Mouse (Mus musculus) embryonic facial prominence, embryonic 13.5 days (tissue): ENCODE results near the gene Hist2h2ab. TPM values are rescaled to one million over a fixed set of nuclear protein-coding genes. Genes with fewer than 3 reads are reported as not detected.
"Not testable (repeated sequence)": the region's sequence is repeated elsewhere in the genome, so short reads cannot be mapped to it uniquely, and the experiment has no call there.

ENCODE experiments used
- ATAC-seq: fragments of 200-750 bp; cut with Nextera tagmentation; 2 replicates; pipeline ENCODE4 v1.8.0; 2017; ENCODE audit warnings: low read depth; ENCODE audit not compliant: insufficient number of reproducible peaks, insufficient read depth, low FRiP score, low TSS enrichment
- H3K27ac ChIP-seq: fragments of 300-500 bp; sonication (generic); 2 replicates; pipeline ENCODE4 v1.5.1; 2015; ENCODE audit warnings: moderate library complexity, mild to moderate bottlenecking, inconsistent platforms
- H3K27me3 ChIP-seq: fragments of 300-500 bp; sonication (generic); 2 replicates; pipeline ENCODE4 v1.6.1; 2015; ENCODE audit warnings: mild to moderate bottlenecking, inconsistent platforms
- H3K36me3 ChIP-seq: fragments of 300-500 bp; sonication (generic); 2 replicates; pipeline ENCODE4 v1.6.1; 2015; ENCODE audit warnings: mild to moderate bottlenecking, inconsistent platforms
- H3K4me1 ChIP-seq: fragments of 300-500 bp; sonication (generic); 2 replicates; pipeline ENCODE4 v1.6.1; 2015; ENCODE audit warnings: inconsistent platforms
- H3K4me2 ChIP-seq: fragments of 300-500 bp; sonication (generic); 2 replicates; pipeline ENCODE4 v1.6.1; 2015; ENCODE audit warnings: moderate library complexity, mild to moderate bottlenecking, inconsistent platforms
- H3K4me3 ChIP-seq: fragments of 300-500 bp; sonication (generic); 2 replicates; pipeline ENCODE4 v1.5.1; 2015; ENCODE audit warnings: mild to moderate bottlenecking, inconsistent platforms
- H3K9ac ChIP-seq: fragments of 300-500 bp; sonication (generic); 2 replicates; pipeline ENCODE4 v1.6.1; 2015; ENCODE audit warnings: mild to moderate bottlenecking, inconsistent platforms
- H3K9me3 ChIP-seq: fragments of 300-500 bp; sonication (generic); 2 replicates; pipeline ENCODE4 v1.6.1; 2016; ENCODE audit warnings: inconsistent platforms
- WGBS: fragments of 180-500 bp; shearing (Covaris S2); methylation state at CpG from one replicate; pipeline ENCODE4 v1.1.7; 2015; ENCODE audit warnings: mixed read lengths; 5-methylcytosine and 5-hydroxymethylcytosine counted together
- polyA plus RNA-seq: library from polyadenylated mRNA; unstranded; fragments of >200 nt; fragmentation: Nextera tagmentation; extraction: Ambion mirVana; gene quantifications from 2 replicates; pipeline ENCODE4 v1.2.1, GENCODE M21; 2015

Hist2h2ab gene
- polyA plus RNA-seq, 1 experiment from 2014 or later = 1.7 TPM

DNA sequence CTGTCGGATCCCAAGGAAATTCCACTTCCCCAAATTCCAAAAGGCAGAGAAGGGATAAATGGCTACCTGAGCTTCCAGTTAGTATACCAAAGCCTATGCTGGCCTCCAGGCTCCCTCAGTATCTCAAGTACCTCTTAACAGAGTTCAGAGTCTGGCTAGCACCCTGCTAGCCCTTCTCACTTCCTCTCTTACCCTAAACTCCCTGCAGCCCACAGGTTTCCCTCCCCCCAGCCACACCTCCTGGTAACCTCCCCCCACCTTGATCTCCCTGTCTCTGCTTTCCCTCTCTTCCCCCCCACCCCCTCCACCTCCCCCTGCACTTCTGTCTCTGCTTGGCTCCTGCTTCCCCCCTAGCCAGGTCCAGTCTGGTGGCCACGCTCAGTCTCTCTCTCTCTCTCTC lies 19.9 kb upstream of the Hist2h2ab start:
- Histone ChIP-seq H3K4me3 (no peak overlapping the region), H3K27me3 (no peaks in the 10 kb centered on the region), H3K9ac (no peak overlapping the region)

DNA sequence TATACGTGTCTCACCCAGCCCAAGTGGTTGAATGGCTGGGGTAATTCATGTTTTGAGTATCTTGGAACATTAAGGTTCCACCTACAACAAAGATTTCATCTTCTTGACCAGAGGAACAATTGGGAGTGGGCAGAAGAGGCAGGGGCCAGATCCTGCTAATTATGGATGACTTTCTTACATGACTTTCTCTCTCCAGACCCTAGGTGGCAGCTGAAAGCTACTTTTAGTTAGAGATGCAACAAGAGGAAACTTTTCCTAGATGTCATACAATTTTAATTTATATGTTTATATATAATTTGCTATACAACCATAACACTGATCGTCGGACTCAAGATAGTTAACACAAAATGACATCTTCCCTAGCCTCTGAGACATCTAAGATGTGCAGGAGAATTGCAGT lies 11.8 kb upstream of the Hist2h2ab start:
- no peak for ATAC-seq
- H3K9me3 ChIP-seq = no peaks in the 10 kb centered on the region
- H3K4me1 ChIP-seq = no peaks in the 10 kb centered on the region
- 83% methylated on average over 3 of the region's 3 CpGs for WGBS
- H3K9ac ChIP-seq = no peak overlapping the region
- H3K36me3 ChIP-seq = no peaks in the 10 kb centered on the region
- no peak overlapping the region for H3K4me3 ChIP-seq
- H3K4me2 ChIP-seq = no peak overlapping the region
- no peak overlapping the region for H3K27ac ChIP-seq
- H3K27me3 ChIP-seq = no peaks in the 10 kb centered on the region

More for the DNA sequence above, 19.9 kb upstream of the Hist2h2ab start:
- no peaks in the 10 kb centered on the region for H3K9me3 ChIP-seq
- H3K27ac ChIP-seq = no peak overlapping the region
- H3K4me2 ChIP-seq = no peak overlapping the region
- 60% methylated on average over 2 of the region's 2 CpGs for WGBS
- peaks cover 6% of the 10 kb centered on the region; the same call in 1 of the 2 replicates for H3K36me3 ChIP-seq
- H3K4me1 ChIP-seq = peaks cover 16% of the 10 kb centered on the region
- ATAC-seq = no peak

DNA sequence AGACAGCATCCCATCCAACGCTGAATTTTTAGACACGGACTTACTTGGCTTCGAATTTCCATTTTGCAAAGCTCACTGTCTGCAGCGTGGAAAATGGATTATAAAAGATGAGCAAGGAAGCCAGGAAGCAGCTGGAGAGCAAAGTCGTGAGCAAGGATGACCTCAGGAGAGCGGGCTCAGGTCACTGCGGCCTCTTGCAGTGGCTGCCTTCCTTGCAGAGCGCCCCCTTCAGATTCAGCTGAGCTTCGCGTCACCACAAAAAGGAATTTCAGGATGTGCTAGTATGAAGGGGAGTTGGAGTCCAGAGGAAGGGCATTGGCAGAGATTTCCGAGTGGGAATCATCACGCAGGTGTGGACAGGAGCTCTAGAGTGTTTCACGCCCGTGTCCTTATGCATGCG lies 10.4 kb upstream of the Hist2h2ab start:
- WGBS = 19% methylated on average over 15 of the region's 15 CpGs
- no peaks in the 10 kb centered on the region for H3K27me3 ChIP-seq
- no peak overlapping the region for H3K27ac ChIP-seq
- H3K9ac ChIP-seq = 0 out of 2 replicates have a peak overlapping the region, but pooled peaks have one; percentile 27
- no peak overlapping the region for H3K4me2 ChIP-seq
- H3K4me1 ChIP-seq = no peaks in the 10 kb centered on the region
- no peaks in the 10 kb centered on the region for H3K9me3 ChIP-seq
- H3K36me3 ChIP-seq = no peaks in the 10 kb centered on the region
- no peak for ATAC-seq
- no peak overlapping the region for H3K4me3 ChIP-seq

DNA sequence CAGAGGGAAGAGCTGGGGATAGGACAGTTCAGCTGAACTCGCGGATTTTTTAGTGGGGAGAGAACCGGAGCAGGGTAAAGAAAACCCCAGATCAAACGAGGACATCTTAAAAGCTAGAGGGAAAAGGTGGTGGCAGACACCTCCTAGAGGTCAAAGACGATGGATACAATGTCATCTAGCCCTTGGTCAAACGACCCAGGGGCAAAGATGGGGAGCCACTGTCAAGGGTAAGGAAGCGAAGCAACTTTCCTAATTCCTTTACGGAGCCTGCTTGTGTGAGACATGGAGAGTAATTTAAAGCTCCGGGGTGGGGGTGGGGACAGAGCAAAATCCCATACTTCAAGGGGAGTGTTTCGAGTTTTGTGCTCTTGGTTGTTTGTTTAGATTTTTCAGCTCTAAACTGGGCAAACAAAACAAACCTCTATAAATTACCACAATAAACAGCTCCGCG lies 449 bp upstream of the Hist2h2ab start:
- 0% methylated on average over 12 of the region's 12 CpGs for WGBS

DNA sequence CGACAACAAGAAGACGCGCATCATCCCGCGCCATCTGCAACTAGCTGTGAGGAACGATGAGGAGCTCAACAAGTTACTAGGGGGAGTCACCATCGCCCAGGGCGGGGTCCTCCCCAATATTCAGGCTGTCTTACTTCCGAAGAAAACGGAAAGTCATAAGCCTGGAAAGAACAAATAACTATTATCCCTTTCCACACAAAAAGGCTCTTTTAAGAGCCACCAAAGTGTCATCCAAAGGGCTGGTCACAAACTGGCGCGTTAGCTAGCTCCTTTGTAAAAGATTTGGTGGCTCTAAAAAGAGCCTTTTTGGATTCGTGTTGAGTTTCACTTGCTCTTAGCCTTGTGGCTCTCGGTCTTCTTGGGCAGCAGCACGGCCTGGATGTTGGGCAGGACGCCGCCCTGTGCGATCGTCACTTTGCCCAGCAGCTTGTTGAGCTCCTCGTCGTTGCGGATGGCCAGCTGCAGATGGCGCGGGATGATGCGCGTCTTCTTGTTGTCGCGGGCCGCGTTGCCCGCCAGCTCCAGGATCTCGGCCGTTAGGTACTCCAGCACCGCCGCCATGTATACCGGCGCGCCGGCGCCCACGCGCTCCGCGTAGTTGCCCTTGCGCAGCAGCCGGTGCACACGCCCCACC lies 583 bp downstream of the Hist2h2ab start:
- peak; percentile 7; the same call in 1 of the 2 replicates for ATAC-seq

More for the DNA sequence above, 449 bp upstream of the Hist2h2ab start:
- Histone ChIP-seq H3K4me2 (peak overlapping the region; percentile 86), H3K9ac (peak overlapping the region; percentile 91), H3K9me3 (no peaks in the 10 kb centered on the region), H3K36me3 (no peaks in the 10 kb centered on the region), H3K4me3 (peak overlapping the region; percentile 62), H3K27ac (peak overlapping the region; percentile 99), H3K27me3 (no peaks in the 10 kb centered on the region), H3K4me1 (peaks cover 31% of the 10 kb centered on the region)
- ATAC-seq = no peak

DNA sequence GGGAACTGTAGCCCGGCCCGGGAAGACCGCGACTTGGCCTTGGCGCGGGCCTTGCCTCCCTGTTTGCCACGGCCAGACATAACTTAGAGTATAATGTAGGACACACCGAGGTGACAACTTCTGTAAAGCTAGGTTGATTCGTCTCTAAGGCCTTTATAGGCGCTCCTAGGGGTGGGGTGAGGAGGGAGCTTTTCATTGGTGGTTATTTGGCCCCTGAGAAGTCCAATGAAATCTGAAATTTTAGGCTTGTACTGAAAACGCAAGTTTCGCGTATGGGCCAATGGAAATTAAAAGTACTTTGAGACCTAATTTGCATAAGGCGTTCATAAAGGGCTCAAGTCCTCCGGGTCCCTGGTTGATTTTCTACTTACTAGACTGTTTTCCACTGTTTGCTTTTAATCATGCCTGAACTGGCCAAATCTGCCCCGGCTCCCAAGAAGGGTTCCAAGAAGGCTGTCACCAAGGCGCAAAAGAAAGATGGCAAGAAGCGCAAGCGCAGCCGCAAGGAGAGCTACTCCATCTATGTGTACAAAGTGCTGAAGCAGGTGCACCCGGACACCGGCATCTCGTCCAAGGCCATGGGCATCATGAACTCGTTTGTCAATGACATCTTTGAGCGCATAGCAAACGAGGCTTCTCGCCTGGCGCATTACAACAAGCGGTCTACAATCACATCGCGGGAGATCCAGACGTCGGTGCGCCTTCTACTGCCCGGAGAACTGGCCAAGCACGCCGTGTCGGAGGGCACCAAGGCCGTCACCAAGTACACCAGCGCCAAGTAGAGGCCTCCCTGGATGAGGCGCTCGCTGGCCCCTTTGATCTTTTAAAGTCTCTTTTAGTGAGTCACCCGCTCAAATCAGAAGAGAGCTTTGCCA lies 1.3 kb downstream of the Hist2h2ab start, which contains the start of the genes Hist2h2ac and Hist2h2be:
Hist2h2ac (minus strand) TSS at position 116 of the 875 bp plus-strand sequence.
Hist2h2be (plus strand) TSS at position 355 of the 875 bp plus-strand sequence.
- ATAC-seq = peak; percentile 89
- Histone ChIP-seq H3K27me3 (no peaks in the 10 kb centered on the region), H3K4me1 (peaks cover 39% of the 10 kb centered on the region), H3K4me3 (peak within 1 kb of the TSS; percentile 62), H3K9ac (peak within 1 kb of the TSS; percentile 91), H3K27ac (peak within 1 kb of the TSS; percentile 99), H3K9me3 (no peaks in the 10 kb centered on the region), H3K4me2 (peak within 1 kb of the TSS; percentile 86), H3K36me3 (no peaks in the 10 kb centered on the region)
- WGBS = 2% methylated on average over 43 of the region's 43 CpGs

More for the DNA sequence above, 583 bp downstream of the Hist2h2ab start:
- H3K9me3 ChIP-seq, H3K27me3 ChIP-seq, H3K36me3 ChIP-seq: not testable (repeated sequence)
- WGBS = under 1% methylated on average over 39 of the region's 47 CpGs
- peaks cover 32% of the 10 kb centered on the region for H3K4me1 ChIP-seq
- peak overlapping the region; percentile 91 for H3K9ac ChIP-seq
- peak overlapping the region; percentile 99 for H3K27ac ChIP-seq
- peak overlapping the region; percentile 86 for H3K4me2 ChIP-seq
- peak overlapping the region; percentile 62 for H3K4me3 ChIP-seq

DNA sequence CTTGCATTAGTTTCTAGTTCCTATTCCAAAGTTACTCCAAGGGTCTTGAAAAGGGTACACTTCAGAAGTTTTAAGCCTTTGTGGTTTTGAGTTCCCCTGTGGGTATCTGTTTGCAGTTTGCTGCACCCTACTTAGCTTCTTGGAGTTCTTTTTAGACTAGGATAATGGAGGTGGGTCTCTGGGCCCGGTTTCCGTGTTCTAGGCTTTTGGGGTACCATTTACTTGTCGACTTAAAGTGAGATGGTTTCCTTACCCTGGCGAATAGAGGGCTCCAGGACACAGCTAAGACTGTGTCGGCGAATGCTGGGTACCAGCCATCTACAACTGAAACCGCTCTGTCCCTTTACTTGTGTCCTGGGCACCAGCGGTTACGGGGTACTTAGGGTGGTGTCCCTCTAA lies 2.0 kb downstream of the Hist2h2ab start:
- Histone ChIP-seq H3K4me2 (peak overlapping the region; percentile 86), H3K27me3 (no peaks in the 10 kb centered on the region), H3K27ac (peak overlapping the region; percentile 99), H3K4me3 (peak overlapping the region; percentile 62), H3K9ac (peak overlapping the region; percentile 91), H3K4me1 (peaks cover 45% of the 10 kb centered on the region), H3K36me3 (no peaks in the 10 kb centered on the region), H3K9me3 (no peaks in the 10 kb centered on the region)
- ATAC-seq = no peak
- WGBS = 17% methylated on average over 9 of the region's 9 CpGs

DNA sequence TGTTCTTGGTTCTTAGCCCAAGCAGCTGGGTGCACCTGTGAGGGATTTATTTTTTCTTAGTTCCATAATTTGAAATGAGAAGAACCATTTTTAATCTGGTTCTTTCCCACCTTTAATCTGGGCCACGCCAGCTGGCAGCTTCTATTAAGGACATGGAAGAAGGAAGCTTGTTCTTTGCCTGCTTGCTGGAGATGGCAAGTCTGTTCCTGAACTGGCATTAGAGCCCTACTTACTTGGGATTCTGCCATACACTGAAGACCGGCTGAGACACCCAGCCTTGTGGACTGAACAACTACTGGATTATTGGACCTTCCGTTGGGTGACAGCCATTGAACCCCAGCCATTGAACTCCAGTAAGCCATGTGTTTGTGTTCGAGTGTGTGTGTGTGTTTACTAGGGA lies 3.1 kb downstream of the Hist2h2ab start:
- no peak overlapping the region for H3K4me3 ChIP-seq
- H3K9ac ChIP-seq = no peak overlapping the region
- H3K9me3 ChIP-seq = no peaks in the 10 kb centered on the region
- H3K27me3 ChIP-seq = no peaks in the 10 kb centered on the region
- WGBS = 90% methylated on average over 4 of the region's 4 CpGs
- H3K36me3 ChIP-seq = no peaks in the 10 kb centered on the region
- H3K27ac ChIP-seq = no peak overlapping the region
- ATAC-seq = no peak
- peaks cover 52% of the 10 kb centered on the region for H3K4me1 ChIP-seq
- H3K4me2 ChIP-seq = peak overlapping the region; percentile 86

DNA sequence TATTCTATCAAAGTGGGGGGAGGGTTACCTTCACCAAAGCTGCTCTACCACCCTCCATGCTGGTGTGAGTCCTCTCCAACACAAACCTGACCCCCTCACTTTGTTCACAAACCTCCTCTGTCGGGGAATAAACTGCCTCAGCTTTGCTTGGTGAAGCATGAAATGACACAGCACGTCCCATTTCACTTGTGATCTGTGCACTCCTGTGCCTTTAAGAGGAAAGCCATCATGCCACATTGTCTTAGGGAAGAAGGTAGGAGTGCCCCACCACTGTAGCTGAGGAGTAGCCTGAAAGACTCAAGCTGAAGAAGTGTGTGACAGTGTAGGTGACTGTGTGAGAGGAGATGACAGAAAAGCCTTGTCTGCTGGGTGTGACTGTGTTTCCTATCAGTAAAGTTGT lies 5.8 kb downstream of the Hist2h2ab start:
- Histone ChIP-seq H3K36me3 (no peaks in the 10 kb centered on the region), H3K4me2 (no peak overlapping the region), H3K4me3 (no peak overlapping the region), H3K4me1 (peaks cover 43% of the 10 kb centered on the region), H3K9ac (no peak overlapping the region), H3K27ac (no peak overlapping the region), H3K9me3 (no peaks in the 10 kb centered on the region), H3K27me3 (no peaks in the 10 kb centered on the region)
- no peak for ATAC-seq
- WGBS = 16% methylated on average over 2 of the region's 2 CpGs

DNA sequence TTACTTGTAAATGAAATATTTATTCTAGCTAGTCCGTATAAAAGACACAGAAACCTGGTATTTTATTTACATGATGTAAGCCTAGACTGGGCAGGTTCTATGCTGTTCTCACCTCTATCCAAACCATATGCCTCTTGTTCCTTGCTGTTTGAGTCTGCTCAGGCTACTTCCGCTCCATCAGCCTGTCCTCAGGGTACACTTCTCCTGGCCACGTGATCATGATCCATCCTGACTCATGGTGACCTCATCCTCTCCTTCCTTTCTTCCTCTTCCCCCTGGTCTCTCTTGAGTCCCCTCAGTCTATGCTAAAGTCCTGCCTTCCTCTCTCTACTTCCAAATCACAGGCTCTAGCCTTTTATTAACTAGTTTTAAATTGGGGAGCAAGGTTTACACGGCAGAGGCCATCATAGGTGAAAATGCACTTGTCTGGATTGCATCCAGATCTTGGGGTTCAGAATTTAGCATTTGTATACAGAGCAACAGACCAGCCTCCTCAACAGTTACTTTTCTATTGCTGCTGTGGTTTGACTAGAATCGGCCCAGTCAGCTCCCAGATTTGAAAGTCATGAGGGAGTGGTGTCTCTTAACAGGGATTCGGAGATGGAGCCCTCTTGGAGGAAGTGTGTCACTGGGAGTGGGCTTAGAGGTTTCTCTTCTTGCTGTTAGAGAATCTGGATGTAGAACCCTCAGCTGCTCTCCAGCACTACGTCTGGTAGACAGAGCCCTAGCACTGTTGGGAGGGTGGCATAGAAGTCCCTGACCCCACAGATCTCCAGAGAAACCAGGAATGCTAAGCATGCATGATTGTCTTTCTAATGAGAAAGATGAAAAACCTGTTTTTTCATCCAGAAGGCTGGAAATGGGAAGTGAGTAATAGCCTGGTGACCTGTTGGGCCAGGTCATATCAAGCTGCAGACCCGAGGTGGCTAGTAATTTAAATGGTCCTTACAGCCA lies 7.3 kb downstream of the Hist2h2ab start:
- no peaks in the 10 kb centered on the region for H3K9me3 ChIP-seq
- no peaks in the 10 kb centered on the region for H3K27me3 ChIP-seq
- no peaks in the 10 kb centered on the region for H3K36me3 ChIP-seq
- H3K27ac ChIP-seq = 0 out of 2 replicates have a peak overlapping the region, but pooled peaks have one; percentile 3
- H3K4me2 ChIP-seq = no peak overlapping the region
- no peak overlapping the region for H3K9ac ChIP-seq
- ATAC-seq = no peak
- no peak overlapping the region for H3K4me3 ChIP-seq
- WGBS = 60% methylated on average over 8 of the region's 8 CpGs
- peaks cover 36% of the 10 kb centered on the region for H3K4me1 ChIP-seq

DNA sequence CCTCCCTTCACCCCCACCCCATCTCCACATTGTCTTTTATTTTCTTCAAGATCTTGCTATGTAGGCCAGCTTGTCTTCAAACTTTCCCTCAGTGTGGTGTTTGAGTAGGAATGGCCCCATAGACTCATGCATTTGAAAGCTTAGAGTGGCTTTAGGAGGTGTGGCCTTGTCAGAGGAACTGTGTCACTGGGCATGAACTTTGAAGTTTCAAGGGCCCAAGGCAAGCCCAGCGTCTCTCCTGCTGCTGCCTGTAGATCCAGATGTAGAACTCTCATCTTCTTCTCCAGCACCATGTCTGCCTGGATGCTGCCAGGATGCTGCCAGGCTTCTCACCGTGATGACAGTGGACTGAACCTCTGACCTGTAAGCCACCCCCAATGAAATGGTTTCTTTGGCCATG lies 9.2 kb downstream of the Hist2h2ab start:
- Histone ChIP-seq H3K27ac (no peak overlapping the region), H3K9ac (no peak overlapping the region), H3K4me1 (peaks cover 22% of the 10 kb centered on the region), H3K4me2 (no peak overlapping the region), H3K4me3 (no peak overlapping the region), H3K36me3 (no peaks in the 10 kb centered on the region), H3K27me3 (no peaks in the 10 kb centered on the region), H3K9me3 (no peaks in the 10 kb centered on the region)
- no peak for ATAC-seq
- WGBS = 71% methylated on average over 2 of the region's 2 CpGs
